Mouse (Mus musculus): ENCODE results near the gene Litaf. TPM values are rescaled to one million over a fixed set of nuclear protein-coding genes. Genes with fewer than 3 reads are reported as not detected.

The Litaf gene
- total and polyA plus RNA-seq, 3 experiments: 97.5 to 178 (median 154) TPM

DNA sequence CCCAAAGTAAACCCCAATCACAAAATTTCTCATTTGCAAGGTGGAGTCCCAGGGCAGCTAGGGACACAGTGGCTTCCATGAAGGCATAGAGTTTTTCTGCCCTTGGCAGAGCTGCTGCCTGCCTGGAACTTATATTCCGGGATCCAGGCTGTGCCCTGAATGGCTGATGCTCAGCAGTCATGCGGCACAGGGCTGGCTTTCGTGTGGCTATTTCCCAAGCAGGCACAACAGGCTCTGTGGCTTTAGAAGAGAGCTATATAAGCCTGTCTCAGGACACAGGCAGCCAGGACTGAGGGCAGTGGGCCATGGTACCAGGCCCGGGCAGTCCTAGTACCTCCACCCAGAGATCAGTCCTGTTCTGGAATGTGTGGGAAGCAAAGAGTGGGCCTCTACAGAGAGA lies 97.7 kb downstream of the Litaf start:
- Histone ChIP-seq H3K79me2 (replicated peaks; ENCODE audit: control insufficient read depth, extremely low read depth, insufficient read depth, poor library complexity, severe bottlenecking) (peaks cover 69% of the 10 kb centered on the region), H3K36me3 (replicated peaks in 1 of 2; ENCODE audit: control insufficient read depth in 1 of 2, insufficient read depth in 1 of 2, low read length in 1 of 2) (peaks cover 21 to 68% of the 10 kb centered on the region in 2 experiments), H3K4me1 (ENCODE audit: control insufficient read depth in 1 of 2, insufficient read depth in 2 of 2) (peaks cover 52 to 100% of the 10 kb centered on the region in 2 experiments), H3K9me3 (replicated peaks; ENCODE audit: low read length) (no peaks in the 10 kb centered on the region), H3K9ac (ENCODE audit: insufficient read depth, low read depth) (peak overlapping the region; percentile 36), H3K27me3 (replicated peaks) (no peaks in the 10 kb centered on the region), H3K4me3 (replicated peaks in 1 of 3; ENCODE audit: low read depth in 2 of 3, low read length in 2 of 3, poor library complexity in 1 of 3) (peak overlapping the region in 1 of 3 experiments; percentile 14), H3K4me2 (ENCODE audit: insufficient read depth, low read depth, poor library complexity, severe bottlenecking) (peak overlapping the region; percentile 17), H3K27ac (ENCODE audit: insufficient read depth, low read depth) (peak overlapping the region; percentile 76)
- TF ChIP-seq CHD2 (IDR thresholded peaks at IDR 0.05; ENCODE audit: low read length) (no peak), POLR2AphosphoS2 (IDR thresholded peaks at IDR 0.05; ENCODE audit: low read depth, low read length) (0 out of 2 replicates have a peak, but pooled peaks have one; percentile 25)
- dilution Hi-C loops (cut with MboI; ENCODE audit: extremely low pct_ligation_motif_present, extremely low pct_unique_long_range_greater_than_20kb, low sequenced_read_pairs): no loop called here
- in situ Hi-C loops (cut with MboI; ENCODE audit: low pct_ligation_motif_present, low pct_unique_long_range_greater_than_20kb, low sequenced_read_pairs): no loop called here
- DNase-seq (ENCODE audit: extremely low read depth): no peak

DNA sequence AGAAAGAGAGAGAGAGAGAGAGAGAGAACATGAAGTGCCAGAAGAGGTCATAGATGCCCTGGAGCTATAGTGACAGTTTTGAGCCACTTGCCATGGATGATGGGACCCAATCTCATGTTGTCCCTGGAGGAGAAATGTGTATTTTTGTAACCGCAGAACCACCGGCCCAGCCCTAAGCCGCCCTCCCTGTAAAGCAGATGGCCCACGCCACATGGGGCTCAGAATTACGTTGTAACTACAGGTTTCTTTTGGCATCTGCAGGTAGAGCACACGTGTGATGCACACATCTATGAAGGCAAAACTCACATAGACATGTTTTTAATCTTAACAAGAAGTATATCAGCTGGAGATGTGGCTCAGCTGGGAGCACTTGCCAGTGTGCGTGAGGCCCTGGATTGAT lies 98.2 kb downstream of the Litaf start:
- Histone ChIP-seq H3K36me3 (replicated peaks in 1 of 2; ENCODE audit: control insufficient read depth in 1 of 2, insufficient read depth in 1 of 2, low read length in 1 of 2) (peaks cover 24 to 68% of the 10 kb centered on the region in 2 experiments), H3K9me3 (replicated peaks; ENCODE audit: low read length) (no peaks in the 10 kb centered on the region), H3K9ac (ENCODE audit: insufficient read depth, low read depth) (peak overlapping the region; percentile 36), H3K4me1 (ENCODE audit: control insufficient read depth in 1 of 2, insufficient read depth in 2 of 2) (peaks cover 52 to 100% of the 10 kb centered on the region in 2 experiments), H3K79me2 (replicated peaks; ENCODE audit: control insufficient read depth, extremely low read depth, insufficient read depth, poor library complexity, severe bottlenecking) (peaks cover 64% of the 10 kb centered on the region), H3K27ac (ENCODE audit: insufficient read depth, low read depth) (peak overlapping the region; percentile 76), H3K4me2 (ENCODE audit: insufficient read depth, low read depth, poor library complexity, severe bottlenecking) (peak overlapping the region; percentile 17), H3K27me3 (replicated peaks) (no peaks in the 10 kb centered on the region), H3K4me3 (replicated peaks in 1 of 3; ENCODE audit: low read depth in 2 of 3, low read length in 2 of 3, poor library complexity in 1 of 3) (no peak overlapping the region)
- in situ Hi-C loops (cut with MboI; ENCODE audit: low pct_ligation_motif_present, low pct_unique_long_range_greater_than_20kb, low sequenced_read_pairs): no loop called here
- peak; percentile 43; the same call in 1 of the 2 replicates for TF ChIP-seq ETS1 (conservative IDR thresholded peaks at IDR 0.05; ENCODE audit: low read depth, low read length)
- TF ChIP-seq POLR2AphosphoS2 (IDR thresholded peaks at IDR 0.05; ENCODE audit: low read depth, low read length): no peak
- no peak for TF ChIP-seq USF1 (IDR thresholded peaks at IDR 0.05; ENCODE audit: low read depth, low read length)
- TF ChIP-seq NRF1 (IDR thresholded peaks at IDR 0.05; ENCODE audit: low read depth, low read length): no peak
- TF ChIP-seq SIN3A (IDR thresholded peaks at IDR 0.05; ENCODE audit: low read length): no peak
- no peak; the same call in 1 of the 2 replicates for TF ChIP-seq CHD1 (IDR thresholded peaks at IDR 0.05; ENCODE audit: low read depth, low read length)
- TF ChIP-seq TCF12 (IDR thresholded peaks at IDR 0.05; ENCODE audit: low read depth, low read length): peak; percentile 38; the same call in 1 of the 2 replicates
- TF ChIP-seq MAZ (IDR thresholded peaks at IDR 0.05; ENCODE audit: low read depth, low read length): no peak
- no peak for TF ChIP-seq GABPA (IDR thresholded peaks at IDR 0.05; ENCODE audit: insufficient replicate concordance, low read depth, low read length)
- peak; percentile 69 for TF ChIP-seq BHLHE40 (IDR thresholded peaks at IDR 0.05; ENCODE audit: low read depth, low read length)
- TF ChIP-seq MYC (IDR thresholded peaks at IDR 0.05; ENCODE audit: low read depth, low read length): peak; percentile 34; the same call in 1 of the 2 replicates
- peak; percentile 30; the same call in 1 of the 2 replicates for TF ChIP-seq EP300 (IDR thresholded peaks at IDR 0.05; ENCODE audit: low read length)
- TF ChIP-seq E2F4 (IDR thresholded peaks at IDR 0.05; ENCODE audit: insufficient replicate concordance, low read depth, low read length): no peak
- TF ChIP-seq CTCF (conservative IDR thresholded peaks at IDR 0.05 in 1 of 2, IDR thresholded peaks at IDR 0.05 in 1 of 2; ENCODE audit: low read depth in 2 of 2, low read length in 2 of 2): no peak
- TF ChIP-seq USF2 (conservative IDR thresholded peaks at IDR 0.05; ENCODE audit: low read depth, low read length): no peak
- TF ChIP-seq NELFE (IDR thresholded peaks at IDR 0.05; ENCODE audit: low read depth, low read length): no peak
- TF ChIP-seq ZKSCAN1 (IDR thresholded peaks at IDR 0.05; ENCODE audit: borderline replicate concordance, low read depth, low read length): no peak
- TF ChIP-seq PAX5 (IDR thresholded peaks at IDR 0.05; ENCODE audit: low read length): no peak
- TF ChIP-seq ZC3H11A (IDR thresholded peaks at IDR 0.05; ENCODE audit: low read depth, low read length): no peak
- TF ChIP-seq MEF2A (IDR thresholded peaks at IDR 0.05; ENCODE audit: borderline replicate concordance, low read depth, low read length): no peak
- TF ChIP-seq ELF1 (IDR thresholded peaks at IDR 0.05; ENCODE audit: low read depth, low read length): no peak
- no peak; the same call in 1 of the 2 replicates for TF ChIP-seq JUND (conservative IDR thresholded peaks at IDR 0.05; ENCODE audit: low read depth, low read length)
- no peak for TF ChIP-seq ZMIZ1 (IDR thresholded peaks at IDR 0.05; ENCODE audit: low read depth, low read length)
- no peak for TF ChIP-seq HCFC1 (IDR thresholded peaks at IDR 0.05; ENCODE audit: low read depth, low read length)
- no peak; the same call in 1 of the 2 replicates for TF ChIP-seq MXI1 (IDR thresholded peaks at IDR 0.05; ENCODE audit: low read depth, low read length)
- peak; percentile 88 for TF ChIP-seq MAX (IDR thresholded peaks at IDR 0.05; ENCODE audit: low read length)
- DNase-seq (ENCODE audit: extremely low read depth): peak; percentile 65
- dilution Hi-C loops (cut with MboI; ENCODE audit: extremely low pct_ligation_motif_present, extremely low pct_unique_long_range_greater_than_20kb, low sequenced_read_pairs): no loop called here
